Mouse (Mus musculus) forebrain, embryonic 14.5 days (tissue): ENCODE results near the gene Tekt4. TPM values are rescaled to one million over a fixed set of nuclear protein-coding genes. Genes with fewer than 3 reads are reported as not detected.
A peak's percentile ranks its signal among the peaks of the same experiment; 100 is the strongest.

Experiments
- ATAC-seq: fragments of 200-750 bp; cut with Nextera tagmentation; 2 replicates; pipeline ENCODE4 v1.8.0; 2017; ENCODE audit warnings: mild to moderate bottlenecking, moderate library complexity
- DNase-seq: peaks from one replicate; pipeline ENCODE4 v3.0.0-alpha.2; 2015; ENCODE audit warnings: low spot score
- H3K27ac ChIP-seq: fragments of 300-500 bp; sonication (generic); 2 replicates; pipeline ENCODE4 v1.5.1; 2014; ENCODE audit warnings: low read depth, mild to moderate bottlenecking, control low read depth, low read length, moderate library complexity
- H3K27me3 ChIP-seq: fragments of 300-500 bp; sonication (generic); replicated peaks from 2 replicates; pipeline ENCODE4 v1.6.1; 2014; ENCODE audit warnings: low read length, control low read depth, mixed read lengths; ENCODE audit not compliant: control insufficient read depth, insufficient read depth
- H3K36me3 ChIP-seq: fragments of 300-500 bp; sonication (generic); 2 replicates; pipeline ENCODE4 v1.6.1; 2014; ENCODE audit warnings: low read length, control low read depth; ENCODE audit not compliant: control insufficient read depth, insufficient read depth
- H3K4me1 ChIP-seq: fragments of 300-500 bp; sonication (generic); 2 replicates; pipeline ENCODE4 v1.6.1; 2014; ENCODE audit warnings: antibody characterized with exemption, low read length, control low read depth; ENCODE audit not compliant: control insufficient read depth, insufficient read depth
- H3K4me2 ChIP-seq: fragments of 300-500 bp; sonication (generic); 2 replicates; pipeline ENCODE4 v1.6.1; 2014; ENCODE audit warnings: mild to moderate bottlenecking, control low read depth, low read length
- H3K4me3 ChIP-seq: fragments of 300-500 bp; sonication (generic); 2 replicates; pipeline ENCODE4 v1.5.1; 2014; ENCODE audit warnings: low read depth, low read length, control low read depth
- H3K9ac ChIP-seq: fragments of 300-500 bp; sonication (generic); 2 replicates; pipeline ENCODE4 v1.6.1; 2014; ENCODE audit warnings: mild to moderate bottlenecking, low read length, control low read depth, moderate library complexity
- H3K9me3 ChIP-seq: fragments of 300-500 bp; sonication (generic); replicated peaks from 2 replicates; pipeline ENCODE4 v1.6.1; 2016; ENCODE audit warnings: low read length, control low read depth, mixed read lengths; ENCODE audit not compliant: control insufficient read depth
- whole genome bisulfite sequencing: fragments of 180-500 bp; shearing (Covaris S2); extraction: QIAGEN DNeasy Blood & Tissue Kit; methylation state at CpG from one replicate; pipeline ENCODE4 v1.1.7; 2014; 5-methylcytosine and 5-hydroxymethylcytosine counted together
- polyA plus RNA-seq: library from polyadenylated mRNA; unstranded; fragments of >200 nt; fragmentation: Nextera tagmentation; extraction: Ambion mirVana; gene quantifications from 2 replicates; pipeline ENCODE4 v1.2.1, GENCODE M21; 2014

The Tekt4 gene
- polyA plus RNA-seq, 1 experiment from 2014 or later, result 1.2 TPM

DNA sequence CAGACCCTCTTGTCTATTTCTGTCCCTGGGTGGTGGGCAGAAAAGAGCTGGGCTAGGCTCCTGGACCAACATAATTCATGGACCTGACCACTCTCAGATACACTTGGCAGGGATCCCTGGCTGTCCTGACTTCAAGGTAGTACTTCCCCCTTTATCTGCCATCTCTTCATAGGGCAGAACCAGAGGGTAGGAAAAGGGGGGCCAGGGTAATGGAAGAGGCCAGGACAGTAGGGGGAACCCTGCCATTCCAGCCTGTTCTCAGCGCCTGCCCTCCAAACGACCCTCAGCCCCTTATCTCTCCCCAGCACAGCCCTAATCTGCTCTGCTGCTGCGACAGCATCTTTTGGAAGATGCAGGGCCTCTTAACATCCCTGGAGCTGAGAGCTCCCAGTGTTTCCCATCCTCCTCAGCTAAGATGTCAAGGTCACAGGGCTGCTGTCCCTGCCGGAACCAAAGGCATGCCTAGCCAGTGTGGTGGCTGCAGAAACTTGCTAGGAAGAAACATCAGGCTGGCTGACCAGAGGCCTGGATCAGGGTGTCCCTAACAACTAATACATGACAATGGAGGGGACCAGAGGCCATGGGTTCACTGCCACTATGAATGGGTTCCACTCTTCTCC, 9.0 kb downstream of the Tekt4 start:
- Histone ChIP-seq H3K36me3 (no peaks in the 10 kb centered on the region), H3K4me2 (no peak overlapping the region), H3K9me3 (no peaks in the 10 kb centered on the region), H3K4me3 (no peak overlapping the region), H3K9ac (no peak overlapping the region), H3K27ac (no peak overlapping the region), H3K27me3 (no peaks in the 10 kb centered on the region), H3K4me1 (peaks cover 9% of the 10 kb centered on the region)
- no peak for DNase-seq
- no peak for ATAC-seq
- WGBS, result 73% methylated on average over 4 of the region's 4 CpGs

DNA sequence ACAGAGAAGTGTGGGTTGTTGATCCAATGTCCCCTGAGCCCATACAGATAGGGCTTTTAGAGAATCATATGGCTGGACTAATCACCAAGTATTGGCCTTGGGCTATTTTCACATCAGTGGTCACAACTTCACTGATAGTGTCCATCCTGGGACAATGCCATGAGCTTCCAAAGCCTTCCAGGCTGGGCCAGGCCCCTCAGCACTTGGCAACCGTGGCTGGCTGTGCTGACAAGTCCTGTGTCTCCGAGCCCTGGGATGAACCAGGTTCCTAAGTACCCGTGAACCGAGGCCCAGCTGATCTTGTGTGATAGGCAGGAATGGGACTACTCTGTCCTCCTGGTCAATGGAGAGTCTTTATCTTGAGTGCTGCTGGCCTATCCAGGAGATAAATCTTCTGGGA, 9.7 kb downstream of the Tekt4 start:
- H3K27me3 ChIP-seq, result no peaks in the 10 kb centered on the region
- no peaks in the 10 kb centered on the region for H3K9me3 ChIP-seq
- no peak overlapping the region for H3K4me2 ChIP-seq
- no peaks in the 10 kb centered on the region for H3K36me3 ChIP-seq
- H3K4me3 ChIP-seq, result no peak overlapping the region
- no peak overlapping the region for H3K9ac ChIP-seq
- no peak overlapping the region for H3K27ac ChIP-seq
- DNase-seq (no peak), ATAC-seq (no peak)
- WGBS, result 85% methylated on average over 4 of the region's 4 CpGs
- peaks cover 9% of the 10 kb centered on the region for H3K4me1 ChIP-seq

DNA sequence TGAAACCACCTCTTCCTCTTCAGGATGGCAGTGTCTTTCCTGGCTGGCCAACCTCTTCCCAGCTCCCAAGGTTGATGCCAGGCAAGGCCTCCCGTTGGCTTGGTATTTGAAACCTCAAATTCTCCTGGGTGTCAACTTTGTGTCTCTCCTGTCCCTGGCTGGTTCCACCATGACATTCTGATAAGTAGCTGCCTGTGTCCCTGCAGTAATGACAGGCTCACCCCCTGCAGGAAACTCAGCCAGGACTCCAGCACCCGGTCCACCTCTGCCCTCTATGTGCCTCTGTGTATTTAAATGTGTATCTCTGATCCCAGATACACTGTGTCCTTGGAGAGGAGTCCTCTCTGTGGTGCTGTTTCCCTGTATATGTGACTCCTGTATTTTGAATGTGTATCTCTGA, 11.8 kb downstream of the Tekt4 start:
- 81% methylated on average over 2 of the region's 2 CpGs for WGBS
- Histone ChIP-seq H3K27me3 (0 out of 2 replicates have a peak, but pooled peaks cover 5% of the 10 kb centered on the region), H3K27ac (no peak overlapping the region), H3K4me1 (peaks cover 9% of the 10 kb centered on the region), H3K9me3 (no peaks in the 10 kb centered on the region), H3K4me3 (no peak overlapping the region), H3K4me2 (no peak overlapping the region), H3K9ac (no peak overlapping the region), H3K36me3 (no peaks in the 10 kb centered on the region)
- ATAC-seq (no peak), DNase-seq (no peak)

DNA sequence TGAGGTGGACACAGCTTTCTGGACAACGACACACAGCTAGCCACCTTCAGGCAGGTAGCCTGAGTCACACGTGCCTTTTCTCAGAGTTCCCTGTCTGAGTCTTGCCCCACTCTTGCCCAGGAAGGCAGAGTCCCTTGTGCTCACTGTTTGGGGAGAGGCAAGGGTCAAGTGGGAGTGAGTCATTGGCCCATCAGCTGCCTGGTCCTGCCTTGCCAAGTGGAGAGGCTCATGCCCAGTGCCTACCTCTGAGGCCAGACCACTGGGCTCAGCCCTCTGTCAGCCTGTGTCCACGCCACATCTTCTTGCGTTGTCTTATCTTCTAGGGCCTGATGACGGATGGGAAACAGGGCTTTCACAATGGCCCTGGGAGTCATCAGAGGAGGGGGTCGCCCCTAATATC, 13.4 kb downstream of the Tekt4 start:
- DNase-seq, result no peak
- Histone ChIP-seq H3K36me3 (no peaks in the 10 kb centered on the region), H3K4me3 (no peak overlapping the region), H3K27ac (no peak overlapping the region), H3K9ac (no peak overlapping the region), H3K9me3 (no peaks in the 10 kb centered on the region), H3K4me1 (peaks cover 2% of the 10 kb centered on the region; the same call in 1 of the 2 replicates), H3K4me2 (no peak overlapping the region), H3K27me3 (0 out of 2 replicates have a peak, but pooled peaks cover 6% of the 10 kb centered on the region)
- no peak for ATAC-seq
- WGBS, result 69% methylated on average over 6 of the region's 6 CpGs

DNA sequence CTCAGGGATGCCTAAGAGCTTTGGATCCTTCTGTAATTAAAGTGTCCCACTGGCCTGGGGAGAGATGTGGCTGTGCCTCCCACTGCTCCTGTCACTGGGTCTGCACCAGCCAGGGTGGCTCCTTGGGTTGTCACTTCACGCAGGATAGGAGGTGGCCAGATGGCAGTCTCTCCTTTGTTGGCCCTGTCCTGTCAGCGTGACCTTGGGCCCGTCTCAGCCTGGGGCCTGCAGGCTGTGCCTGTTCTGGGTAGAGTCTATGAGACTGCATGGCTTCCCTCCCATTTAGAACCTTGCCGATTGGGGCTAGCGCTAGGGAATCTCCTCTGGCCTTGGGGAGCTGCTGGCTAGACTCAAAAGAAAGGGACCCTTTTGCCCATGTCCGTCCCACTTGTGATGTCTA, 13.9 kb downstream of the Tekt4 start:
- DNase-seq (no peak), ATAC-seq (no peak)
- Histone ChIP-seq H3K4me2 (no peak overlapping the region), H3K9ac (no peak overlapping the region), H3K9me3 (no peaks in the 10 kb centered on the region), H3K4me1 (no peaks in the 10 kb centered on the region), H3K27ac (no peak overlapping the region), H3K4me3 (no peak overlapping the region), H3K27me3 (peaks cover 9% of the 10 kb centered on the region; the same call in 1 of the 2 replicates), H3K36me3 (no peaks in the 10 kb centered on the region)
- 72% methylated on average over 6 of the region's 6 CpGs for WGBS

DNA sequence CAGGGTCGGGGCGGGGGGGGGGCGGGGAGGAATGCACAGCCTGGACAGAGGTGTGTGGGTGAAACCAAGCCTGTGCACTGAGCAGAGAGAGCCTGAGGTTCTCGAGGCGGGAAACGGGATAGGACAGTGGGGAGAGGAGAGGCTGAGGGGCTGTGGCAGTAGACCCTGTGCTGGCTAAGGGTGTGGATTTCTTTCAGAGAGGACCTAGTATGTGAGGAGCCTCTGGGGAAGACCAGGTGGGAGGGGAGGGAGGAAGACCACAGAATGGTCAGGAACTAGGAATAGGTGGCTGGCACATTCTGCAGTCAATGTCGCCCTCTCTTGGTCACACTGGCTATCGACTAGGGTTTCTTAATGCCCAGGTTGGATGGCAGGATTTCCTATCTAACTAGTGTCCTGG, 15.4 kb downstream of the Tekt4 start:
- peaks cover 12% of the 10 kb centered on the region; the same call in 1 of the 2 replicates for H3K27me3 ChIP-seq
- no peak overlapping the region for H3K4me3 ChIP-seq
- H3K4me1 ChIP-seq, result peaks cover 4% of the 10 kb centered on the region; the same call in 1 of the 2 replicates
- ATAC-seq (peak; percentile 67; the same call in 1 of the 2 replicates), DNase-seq (peak; percentile 85)
- H3K36me3 ChIP-seq, result no peaks in the 10 kb centered on the region
- H3K27ac ChIP-seq, result no peak overlapping the region
- no peaks in the 10 kb centered on the region for H3K9me3 ChIP-seq
- WGBS, result 34% methylated on average over 8 of the region's 8 CpGs
- H3K9ac ChIP-seq, result no peak overlapping the region
- H3K4me2 ChIP-seq, result no peak overlapping the region

DNA sequence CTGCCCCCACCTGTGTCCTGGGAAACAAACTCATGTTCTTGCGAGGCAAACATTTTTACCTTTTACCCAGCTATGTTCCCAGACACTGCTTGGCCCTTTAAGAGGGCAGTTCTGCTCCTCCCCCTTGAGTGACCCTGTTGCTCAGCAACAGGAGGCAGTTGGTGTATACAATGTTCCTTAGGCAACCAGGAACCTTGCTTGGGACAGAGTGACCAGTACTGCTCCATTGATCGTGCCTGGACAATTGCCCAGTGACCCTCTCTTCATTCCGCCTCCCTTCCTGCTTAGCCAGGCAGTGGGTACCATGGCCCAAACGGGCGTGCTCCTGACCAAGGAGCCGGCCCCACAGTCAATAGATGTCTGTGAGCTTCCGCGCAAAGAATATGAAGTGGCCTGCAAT, 17.0 kb downstream of the Tekt4 start:
- H3K4me1 ChIP-seq, result peaks cover 4% of the 10 kb centered on the region; the same call in 1 of the 2 replicates
- ATAC-seq (no peak), DNase-seq (no peak)
- no peak overlapping the region for H3K27ac ChIP-seq
- no peaks in the 10 kb centered on the region for H3K36me3 ChIP-seq
- H3K4me3 ChIP-seq, result no peak overlapping the region
- no peaks in the 10 kb centered on the region for H3K9me3 ChIP-seq
- WGBS, result 57% methylated on average over 8 of the region's 8 CpGs
- H3K9ac ChIP-seq, result no peak overlapping the region
- peaks cover 21% of the 10 kb centered on the region; the same call in 1 of the 2 replicates for H3K27me3 ChIP-seq
- no peak overlapping the region for H3K4me2 ChIP-seq

DNA sequence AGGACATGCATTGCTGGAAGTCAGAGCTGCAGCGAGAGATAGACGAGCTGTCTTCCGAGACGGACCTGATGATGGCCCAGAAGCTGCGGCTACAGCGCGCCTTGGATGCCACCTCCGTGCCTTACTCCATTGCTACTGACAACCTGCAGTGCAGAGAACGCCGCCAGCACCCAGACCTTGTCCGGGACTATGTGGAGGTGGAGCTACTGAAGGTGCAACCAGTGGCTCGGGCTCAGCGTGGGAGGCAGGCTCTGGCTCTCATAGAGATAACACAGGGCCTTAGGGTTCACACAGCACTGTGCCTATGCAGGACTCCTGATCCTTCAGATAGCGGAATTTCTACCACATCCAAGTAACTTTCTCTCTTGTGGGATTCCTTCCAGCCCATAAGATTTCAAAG, 17.6 kb downstream of the Tekt4 start:
- H3K27ac ChIP-seq, result no peak overlapping the region
- H3K9ac ChIP-seq, result no peak overlapping the region
- H3K27me3 ChIP-seq, result peaks cover 21% of the 10 kb centered on the region; the same call in 1 of the 2 replicates
- ATAC-seq (no peak), DNase-seq (no peak)
- 63% methylated on average over 14 of the region's 14 CpGs for WGBS
- H3K4me1 ChIP-seq, result peaks cover 4% of the 10 kb centered on the region; the same call in 1 of the 2 replicates
- H3K9me3 ChIP-seq, result no peaks in the 10 kb centered on the region
- no peak overlapping the region for H3K4me3 ChIP-seq
- no peak overlapping the region for H3K4me2 ChIP-seq
- H3K36me3 ChIP-seq, result no peaks in the 10 kb centered on the region

DNA sequence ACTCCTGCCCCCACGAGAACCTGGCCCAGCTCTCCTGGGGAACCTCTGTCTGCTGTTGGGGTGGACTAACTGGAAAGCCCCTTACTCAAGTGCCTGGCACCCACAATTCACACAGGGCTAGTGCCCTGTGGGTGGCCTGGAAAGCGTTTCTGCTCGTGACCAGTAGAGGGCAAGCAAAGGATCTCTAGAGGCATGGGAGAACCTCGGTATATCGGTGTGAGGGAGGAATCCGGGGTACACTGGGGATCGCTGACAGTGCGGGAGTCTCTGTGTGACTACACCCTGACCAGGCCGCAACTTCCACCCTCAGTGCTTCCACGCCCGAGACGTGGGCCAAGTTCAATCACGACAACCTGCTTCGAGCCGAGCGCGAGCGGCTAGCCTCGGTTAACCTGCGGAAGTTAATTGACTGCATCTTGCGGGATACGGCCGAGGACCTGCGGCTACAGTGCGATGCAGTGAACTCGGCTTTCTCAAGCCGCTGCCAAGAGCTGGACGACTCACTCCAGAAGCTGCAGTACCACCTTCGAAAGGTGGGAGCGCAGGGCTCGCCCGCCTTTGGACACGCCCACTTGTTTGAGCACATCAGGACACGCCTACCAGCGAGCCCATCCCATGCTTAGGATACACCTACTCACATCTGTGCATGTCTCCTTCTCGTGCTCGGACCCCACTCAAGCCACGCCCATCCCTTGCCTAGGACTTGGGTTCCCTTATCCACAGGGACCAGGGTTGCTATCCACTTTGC, 20.1 kb downstream of the Tekt4 start:
- Histone ChIP-seq H3K4me3 (peak overlapping the region; percentile 29), H3K27ac (no peak overlapping the region), H3K4me1 (peaks cover 4% of the 10 kb centered on the region; the same call in 1 of the 2 replicates), H3K36me3 (no peaks in the 10 kb centered on the region), H3K4me2 (peak overlapping the region; percentile 53), H3K9me3 (no peaks in the 10 kb centered on the region), H3K9ac (peak overlapping the region; percentile 32; the same call in 1 of the 2 replicates), H3K27me3 (peaks cover 24% of the 10 kb centered on the region; the same call in 1 of the 2 replicates)
- peak; percentile 28 for ATAC-seq
- 1% methylated on average over 38 of the region's 38 CpGs for WGBS
- peak; percentile 75 for DNase-seq
